Mouse (Mus musculus) kidney, embryonic 15.5 days (tissue): ENCODE results near the gene Ccdc88b. TPM values are rescaled to one million over a fixed set of nuclear protein-coding genes. Genes with fewer than 3 reads are reported as not detected.

Experiments
- ATAC-seq: fragments of 200-750 bp; cut with Nextera tagmentation; replicated peaks from 2 replicates; pipeline ENCODE4 v1.8.0; 2017; ENCODE audit warnings: moderate TSS enrichment; ENCODE audit not compliant: low FRiP score
- H3K27ac ChIP-seq: fragments of 300-500 bp; sonication (generic); 2 replicates; pipeline ENCODE4 v1.5.1; 2015; ENCODE audit warnings: mild to moderate bottlenecking, inconsistent platforms
- H3K27me3 ChIP-seq: fragments of 300-500 bp; sonication (generic); 2 replicates; pipeline ENCODE4 v1.6.1; 2015; ENCODE audit warnings: inconsistent platforms
- H3K36me3 ChIP-seq: fragments of 300-500 bp; sonication (generic); 2 replicates; pipeline ENCODE4 v1.6.1; 2015; ENCODE audit warnings: inconsistent platforms
- H3K4me1 ChIP-seq: fragments of 300-500 bp; sonication (generic); 2 replicates; pipeline ENCODE4 v1.6.1; 2015; ENCODE audit warnings: inconsistent platforms
- H3K4me2 ChIP-seq: fragments of 300-500 bp; sonication (generic); 2 replicates; pipeline ENCODE4 v1.6.1; 2015; ENCODE audit warnings: moderate library complexity, mild to moderate bottlenecking, inconsistent platforms
- H3K4me3 ChIP-seq: fragments of 300-500 bp; sonication (generic); replicated peaks from 2 replicates; pipeline ENCODE4 v1.5.1; 2015; ENCODE audit warnings: mild to moderate bottlenecking, inconsistent platforms
- H3K9ac ChIP-seq: fragments of 300-500 bp; sonication (generic); 2 replicates; pipeline ENCODE4 v1.6.1; 2015; ENCODE audit warnings: mild to moderate bottlenecking, inconsistent platforms
- H3K9me3 ChIP-seq: fragments of 300-500 bp; sonication (generic); replicated peaks from 2 replicates; pipeline ENCODE4 v1.6.1; 2016; ENCODE audit warnings: inconsistent platforms
- WGBS: fragments of 180-500 bp; shearing (Covaris S2); methylation state at CpG from one replicate; pipeline ENCODE4 v1.1.7; 2015; ENCODE audit warnings: mixed read lengths; 5-methylcytosine and 5-hydroxymethylcytosine counted together
- polyA plus RNA-seq: library from polyadenylated mRNA; unstranded; fragments of >200 nt; fragmentation: Nextera tagmentation; extraction: Ambion mirVana; gene quantifications from 2 replicates; pipeline ENCODE4 v1.2.1, GENCODE M21; 2015

The Ccdc88b gene
- polyA plus RNA-seq, 1 experiment from 2014 or later = 0.74 TPM

DNA sequence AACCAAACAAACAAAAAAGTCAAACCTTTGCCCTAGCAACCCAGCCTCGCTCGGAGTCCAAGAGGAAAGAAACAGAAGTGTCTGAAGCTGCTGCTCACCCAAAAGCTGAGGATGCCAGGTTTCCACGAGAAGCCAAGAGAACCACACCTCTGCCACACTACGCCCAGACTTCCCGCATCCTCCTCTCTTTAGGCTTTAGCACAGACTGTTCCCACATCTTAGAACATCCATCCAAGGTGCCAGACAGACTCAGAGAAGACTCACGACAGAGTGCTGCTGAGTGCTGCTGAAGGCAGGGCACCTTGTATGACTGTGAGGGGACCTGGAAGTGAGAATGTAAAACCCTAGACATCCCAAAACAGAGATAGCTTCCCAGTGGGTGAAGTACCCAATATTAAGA lies 17.8 kb upstream of the Ccdc88b start:
- WGBS = 86% methylated on average over 6 of the region's 6 CpGs
- Histone ChIP-seq H3K4me2 (no peak overlapping the region), H3K36me3 (no peaks in the 10 kb centered on the region), H3K4me3 (no peak overlapping the region), H3K9ac (no peak overlapping the region), H3K27ac (no peak overlapping the region), H3K27me3 (no peaks in the 10 kb centered on the region), H3K4me1 (peaks cover 9% of the 10 kb centered on the region), H3K9me3 (no peaks in the 10 kb centered on the region; the same call in 1 of the 2 replicates)
- ATAC-seq = no peak

- no peak overlapping the region for H3K27ac ChIP-seq
Measured at GRCm38 (mm10) chr19:6874257-6874656, 16.2 kb upstream of the Ccdc88b start.

DNA sequence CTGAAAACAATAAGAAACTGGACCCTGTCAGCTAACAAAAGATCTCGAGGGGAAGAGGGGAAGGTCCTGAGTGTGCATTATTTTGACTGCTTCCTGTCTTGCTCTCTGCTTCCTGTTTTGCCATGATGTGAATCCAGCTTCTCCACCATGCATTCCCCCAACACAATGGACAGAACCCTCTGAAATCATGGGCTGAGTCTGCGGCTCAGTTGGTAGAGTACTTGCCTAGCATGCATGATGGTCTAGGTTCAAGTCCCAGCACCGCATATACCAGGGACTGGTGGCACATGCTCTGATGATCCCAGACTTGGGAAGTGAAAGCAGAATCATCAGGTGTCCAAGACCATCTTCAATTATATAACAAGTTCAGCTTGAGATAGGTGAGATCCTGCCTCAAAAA lies 14.7 kb upstream of the Ccdc88b start:
- 71% methylated on average over 3 of the region's 3 CpGs for WGBS
- H3K4me3 ChIP-seq = no peak overlapping the region
- no peak overlapping the region for H3K4me2 ChIP-seq
- no peak for ATAC-seq
- H3K27me3 ChIP-seq = no peaks in the 10 kb centered on the region
- H3K4me1 ChIP-seq = peaks cover 16% of the 10 kb centered on the region
- no peaks in the 10 kb centered on the region for H3K9me3 ChIP-seq
- H3K9ac ChIP-seq = no peak overlapping the region
- H3K27ac ChIP-seq = 0 out of 2 replicates have a peak overlapping the region, but pooled peaks have one; percentile 37
- no peaks in the 10 kb centered on the region for H3K36me3 ChIP-seq

More at GRCm38 (mm10) chr19:6874257-6874656, 16.2 kb upstream of the Ccdc88b start:
- no peak overlapping the region for H3K4me3 ChIP-seq
- no peak for ATAC-seq
- no peaks in the 10 kb centered on the region for H3K27me3 ChIP-seq
- peaks cover 13% of the 10 kb centered on the region for H3K4me1 ChIP-seq
- H3K9me3 ChIP-seq = no peaks in the 10 kb centered on the region
- H3K4me2 ChIP-seq = no peak overlapping the region
- WGBS = 75% methylated on average over 1 of the region's 1 CpGs
- H3K36me3 ChIP-seq = no peaks in the 10 kb centered on the region
- H3K9ac ChIP-seq = no peak overlapping the region

GRCm38 (mm10) chr19:6871574-6872271 lies 13.7 kb upstream of the Ccdc88b start:
- H3K4me3 ChIP-seq = no peak overlapping the region
- WGBS = 64% methylated on average over 5 of the region's 5 CpGs
- no peaks in the 10 kb centered on the region for H3K9me3 ChIP-seq
- H3K36me3 ChIP-seq = no peaks in the 10 kb centered on the region
- peaks cover 16% of the 10 kb centered on the region for H3K4me1 ChIP-seq
- no peak overlapping the region for H3K4me2 ChIP-seq
- no peak overlapping the region for H3K9ac ChIP-seq
- ATAC-seq = peak; percentile 54; the same call in 1 of the 2 replicates
- H3K27me3 ChIP-seq = no peaks in the 10 kb centered on the region
- peak overlapping the region; percentile 37 for H3K27ac ChIP-seq

- no peaks in the 10 kb centered on the region for H3K27me3 ChIP-seq
- no peak overlapping the region for H3K9ac ChIP-seq
Measured at GRCm38 (mm10) chr19:6869355-6869754, 11.3 kb upstream of the Ccdc88b start.

DNA sequence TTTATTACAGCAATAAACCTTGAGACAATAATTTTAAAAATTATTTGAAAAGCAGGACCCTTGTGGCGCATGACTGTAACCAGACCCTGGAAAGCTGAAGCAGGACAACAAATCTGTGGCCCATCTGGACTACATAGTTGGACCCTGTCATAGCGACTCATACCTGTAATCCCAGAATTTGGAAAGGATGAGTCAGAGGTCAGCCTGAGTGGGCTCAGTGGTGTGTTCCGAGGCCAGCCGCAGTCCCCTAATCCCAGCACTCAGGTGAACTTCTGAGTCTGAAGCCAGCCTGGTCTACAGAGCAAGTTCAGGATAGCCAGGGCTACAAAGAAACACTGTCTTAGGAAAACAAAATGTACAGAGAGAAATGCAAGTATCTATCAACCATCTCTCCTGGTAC lies 3.4 kb upstream of the Ccdc88b start:
- Histone ChIP-seq H3K27me3 (no peaks in the 10 kb centered on the region), H3K9me3 (no peaks in the 10 kb centered on the region), H3K4me3 (no peak overlapping the region), H3K36me3 (no peaks in the 10 kb centered on the region), H3K4me1 (peaks cover 14% of the 10 kb centered on the region), H3K27ac (no peak overlapping the region), H3K4me2 (no peak overlapping the region), H3K9ac (no peak overlapping the region)
- 85% methylated on average over 4 of the region's 4 CpGs for WGBS
- ATAC-seq = no peak

More at GRCm38 (mm10) chr19:6869355-6869754, 11.3 kb upstream of the Ccdc88b start:
- no peaks in the 10 kb centered on the region for H3K36me3 ChIP-seq
- H3K4me1 ChIP-seq = peaks cover 16% of the 10 kb centered on the region
- peak overlapping the region; percentile 29 for H3K4me3 ChIP-seq
- 0 out of 2 replicates have a peak, but pooled peaks have one; percentile 29 for ATAC-seq
- no peaks in the 10 kb centered on the region for H3K9me3 ChIP-seq
- WGBS = 0% methylated on average over 5 of the region's 5 CpGs
- peak overlapping the region; percentile 50 for H3K4me2 ChIP-seq
- H3K27ac ChIP-seq = peak overlapping the region; percentile 68

DNA sequence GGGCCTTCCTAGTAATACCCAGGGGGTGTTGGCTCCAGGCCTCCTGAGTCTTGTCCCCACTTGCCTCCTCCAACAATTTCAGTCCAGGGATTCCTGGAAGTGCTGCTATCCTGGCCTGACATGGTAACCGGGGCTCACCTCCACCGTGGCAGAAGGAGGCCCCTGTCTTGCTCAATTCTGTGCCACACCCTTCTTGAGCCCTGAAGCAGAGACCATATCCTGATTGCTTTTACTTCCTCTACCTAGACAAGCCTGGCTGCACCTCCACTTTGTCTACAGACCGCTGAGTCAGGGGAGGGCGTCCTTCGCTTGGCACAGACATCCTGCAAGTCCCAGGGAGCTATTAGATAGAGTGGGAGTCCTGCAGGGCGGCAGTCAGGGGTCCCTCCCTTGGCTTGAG lies 2.7 kb upstream of the Ccdc88b start:
- no peak overlapping the region for H3K9ac ChIP-seq
- no peak overlapping the region for H3K4me2 ChIP-seq
- H3K4me1 ChIP-seq = peaks cover 21% of the 10 kb centered on the region
- no peaks in the 10 kb centered on the region for H3K36me3 ChIP-seq
- H3K9me3 ChIP-seq = no peaks in the 10 kb centered on the region
- 64% methylated on average over 6 of the region's 6 CpGs for WGBS
- no peak overlapping the region for H3K4me3 ChIP-seq
- no peak overlapping the region for H3K27ac ChIP-seq
- no peak for ATAC-seq
- H3K27me3 ChIP-seq = peaks cover 1% of the 10 kb centered on the region; the same call in 1 of the 2 replicates

GRCm38 (mm10) chr19:6859971-6860370 lies 2.0 kb upstream of the Ccdc88b start:
- no peaks in the 10 kb centered on the region for H3K9me3 ChIP-seq
- peaks cover 29% of the 10 kb centered on the region for H3K4me1 ChIP-seq
- H3K4me3 ChIP-seq = no peak overlapping the region
- no peak overlapping the region for H3K27ac ChIP-seq
- no peak overlapping the region for H3K4me2 ChIP-seq
- peaks cover 8% of the 10 kb centered on the region; the same call in 1 of the 2 replicates for H3K27me3 ChIP-seq
- 89% methylated on average over 3 of the region's 3 CpGs for WGBS
- ATAC-seq = no peak
- no peaks in the 10 kb centered on the region for H3K36me3 ChIP-seq
- no peak overlapping the region for H3K9ac ChIP-seq

DNA sequence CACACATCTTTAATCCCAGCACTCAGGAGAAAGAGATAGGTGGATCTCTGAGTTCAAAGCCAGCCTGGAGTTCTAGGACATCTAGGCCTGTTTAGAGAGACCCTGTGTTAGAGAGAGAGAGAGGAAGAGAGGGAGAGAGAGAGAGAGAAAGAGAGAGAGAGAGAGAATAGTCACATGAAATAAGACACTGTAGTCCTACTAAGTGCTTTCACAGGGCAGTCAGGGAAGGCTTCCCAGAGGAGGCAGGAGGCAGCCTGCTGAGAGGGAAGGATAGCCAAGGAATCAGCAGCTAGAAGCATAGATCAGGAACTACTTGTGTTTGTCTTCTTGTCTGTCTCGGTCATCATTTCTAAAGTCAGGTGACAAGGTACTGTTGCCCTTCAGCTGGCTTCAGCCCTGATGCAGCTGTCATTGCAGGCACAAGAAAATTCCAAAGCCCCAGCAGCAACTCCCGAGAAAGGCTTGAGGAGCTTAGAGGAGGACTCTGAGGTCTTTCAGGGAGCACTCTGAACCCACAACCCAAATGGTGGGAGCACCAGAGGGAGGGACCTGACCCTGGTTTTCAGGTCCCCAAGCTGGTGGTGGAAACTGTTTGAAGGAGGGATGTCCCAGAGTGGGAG lies 1.1 kb upstream of the Ccdc88b start:
- Histone ChIP-seq H3K4me2 (no peak overlapping the region), H3K9me3 (no peaks in the 10 kb centered on the region), H3K4me1 (peaks cover 34% of the 10 kb centered on the region), H3K9ac (no peak overlapping the region), H3K36me3 (no peaks in the 10 kb centered on the region), H3K4me3 (no peak overlapping the region), H3K27me3 (peaks cover 16% of the 10 kb centered on the region), H3K27ac (no peak overlapping the region)
- 70% methylated on average over 2 of the region's 2 CpGs for WGBS
- ATAC-seq = no peak

- H3K4me1 ChIP-seq = peaks cover 34% of the 10 kb centered on the region
- H3K27ac ChIP-seq = no peak overlapping the region
- H3K4me2 ChIP-seq = no peak overlapping the region
- no peaks in the 10 kb centered on the region for H3K36me3 ChIP-seq
- no peak overlapping the region for H3K9ac ChIP-seq
- no peak for ATAC-seq
- no peaks in the 10 kb centered on the region for H3K9me3 ChIP-seq
- peaks cover 31% of the 10 kb centered on the region for H3K27me3 ChIP-seq
- H3K4me3 ChIP-seq = no peak overlapping the region
- 71% methylated on average over 9 of the region's 9 CpGs for WGBS
Measured at GRCm38 (mm10) chr19:6857391-6858005, 513 bp downstream of the Ccdc88b start.

DNA sequence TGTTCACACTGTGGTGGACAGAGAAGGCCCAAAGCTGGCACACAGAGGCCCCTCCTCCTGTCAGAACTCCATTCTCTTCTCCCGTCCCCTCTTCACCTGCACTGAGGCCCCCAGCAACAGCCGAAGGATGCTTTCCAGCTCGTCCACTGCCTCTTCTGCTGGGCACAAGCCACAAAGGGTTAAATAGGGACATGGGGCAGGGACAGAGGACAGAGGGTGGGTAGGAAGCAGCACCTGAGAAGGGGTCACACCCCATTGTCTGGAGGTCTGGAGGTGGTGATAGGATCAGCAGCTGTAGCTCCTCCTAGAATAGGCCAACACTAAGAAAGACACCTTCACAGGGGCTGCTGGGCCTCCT lies 1.0 kb downstream of the Ccdc88b start:
- Histone ChIP-seq H3K4me1 (peaks cover 34% of the 10 kb centered on the region), H3K4me3 (no peak overlapping the region), H3K36me3 (no peaks in the 10 kb centered on the region), H3K27ac (no peak overlapping the region), H3K4me2 (no peak overlapping the region), H3K9me3 (no peaks in the 10 kb centered on the region), H3K27me3 (peaks cover 31% of the 10 kb centered on the region), H3K9ac (no peak overlapping the region)
- WGBS = 59% methylated on average over 3 of the region's 3 CpGs
- no peak for ATAC-seq

DNA sequence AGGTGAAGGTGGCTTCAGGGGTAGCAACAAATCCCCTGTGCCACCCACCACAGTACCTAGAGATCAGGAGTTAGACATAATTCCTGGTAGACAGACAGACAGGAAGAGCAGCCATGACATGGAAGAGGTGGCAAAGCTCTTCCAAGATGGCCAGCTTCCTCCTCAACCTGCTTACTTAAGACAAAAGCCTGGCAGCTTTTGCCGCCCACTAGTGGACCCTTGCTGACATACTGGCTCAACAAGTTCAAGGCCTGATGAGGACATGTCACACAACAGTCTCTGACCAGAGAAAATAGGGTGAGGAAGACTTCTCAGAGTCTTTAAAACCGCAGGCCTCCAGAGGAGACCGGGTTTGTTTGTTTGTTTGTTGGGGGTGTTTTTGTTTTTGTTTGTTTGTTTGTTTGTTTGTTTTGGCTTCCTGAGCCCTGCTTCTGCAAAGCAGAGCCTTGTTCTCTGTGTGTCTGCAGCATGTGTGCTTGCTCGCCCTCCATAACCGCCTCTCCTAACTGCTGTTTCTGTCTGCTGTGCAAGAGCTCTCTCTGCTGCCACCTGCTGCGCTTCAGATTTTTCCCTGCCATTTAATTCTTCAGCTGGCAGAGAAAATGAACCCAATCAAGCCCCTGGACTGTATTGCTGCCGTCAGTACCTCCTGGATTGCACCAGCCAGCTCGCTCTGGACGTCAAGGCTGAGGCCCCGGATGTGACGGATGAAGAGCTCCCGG lies 1.6 kb downstream of the Ccdc88b start:
- Histone ChIP-seq H3K4me1 (peaks cover 34% of the 10 kb centered on the region), H3K36me3 (no peaks in the 10 kb centered on the region), H3K9me3 (no peaks in the 10 kb centered on the region), H3K4me2 (no peak overlapping the region), H3K27ac (no peak overlapping the region), H3K27me3 (peaks cover 33% of the 10 kb centered on the region), H3K4me3 (no peak overlapping the region), H3K9ac (no peak overlapping the region)
- ATAC-seq = no peak
- 48% methylated on average over 12 of the region's 12 CpGs for WGBS
